Mouse (Mus musculus): ENCODE measurements around the gene Tmcc2. TPM values are rescaled to one million over a fixed set of nuclear protein-coding genes. Genes with fewer than 3 reads are reported as not detected.

Tmcc2 gene
- total and polyA plus RNA-seq, 3 experiments, result 4.1 to 7.2 TPM; not detected in 1

GRCm38 (mm10) chr1:132377055-132377365 lies 14.1 kb downstream of the Tmcc2 start:
- Histone ChIP-seq H3K79me2 (ENCODE audit: control insufficient read depth, insufficient read depth, low read length, poor library complexity) (no peaks in the 10 kb centered on the region), H3K9me3 (replicated peaks; ENCODE audit: insufficient read depth, low read length) (no peaks in the 10 kb centered on the region), H3K36me3 (ENCODE audit: control insufficient read depth in 1 of 2, insufficient read depth in 2 of 2, low read length in 2 of 2) (peaks cover 0 to 25% of the 10 kb centered on the region in 2 experiments; a peak in 2 of 4 replicates), H3K9ac (ENCODE audit: control insufficient read depth, low read depth, low read length, poor library complexity, severe bottlenecking) (no peak overlapping the region), H3K4me1 (ENCODE audit: control insufficient read depth in 1 of 2, insufficient read depth in 2 of 2, low read length in 2 of 2) (peaks cover 19 to 35% of the 10 kb centered on the region in 2 experiments), H3K4me3 (ENCODE audit: control insufficient read depth in 1 of 2, insufficient read depth in 1 of 2, low read depth in 2 of 2, low read length in 2 of 2) (no peak overlapping the region), H3K27me3 (ENCODE audit: control insufficient read depth in 1 of 2, insufficient read depth in 2 of 2, low read length in 2 of 2) (no peaks in the 10 kb centered on the region), H3K27ac (ENCODE audit: control insufficient read depth, low read depth, low read length) (no peak overlapping the region)
- TF ChIP-seq GATA1 (IDR thresholded peaks at IDR 0.05; ENCODE audit: low read depth, low read length) (no peak), NELFE (IDR thresholded peaks at IDR 0.05; ENCODE audit: low read depth, low read length) (no peak), ZKSCAN1 (IDR thresholded peaks at IDR 0.05; ENCODE audit: low read depth, low read length) (no peak), SMC3 (IDR thresholded peaks at IDR 0.05; ENCODE audit: low read depth, low read length) (no peak), RCOR1 (IDR thresholded peaks at IDR 0.05; ENCODE audit: low read depth, low read length) (no peak), MAX (IDR thresholded peaks at IDR 0.05; ENCODE audit: low read length) (no peak), UBTF (IDR thresholded peaks at IDR 0.05; ENCODE audit: borderline replicate concordance, insufficient read depth, low read depth, low read length) (no peak)
- DNase-seq (ENCODE audit: low read depth, low spot score), result no peak

- Histone ChIP-seq H3K27ac (ENCODE audit: control insufficient read depth, low read depth, low read length) (no peak overlapping the region), H3K27me3 (ENCODE audit: control insufficient read depth in 1 of 2, insufficient read depth in 2 of 2, low read length in 2 of 2) (no peaks in the 10 kb centered on the region), H3K4me3 (ENCODE audit: control insufficient read depth in 1 of 2, insufficient read depth in 1 of 2, low read depth in 2 of 2, low read length in 2 of 2) (no peak overlapping the region), H3K9me3 (replicated peaks; ENCODE audit: insufficient read depth, low read length) (no peaks in the 10 kb centered on the region), H3K9ac (ENCODE audit: control insufficient read depth, low read depth, low read length, poor library complexity, severe bottlenecking) (no peak overlapping the region), H3K4me1 (ENCODE audit: control insufficient read depth in 1 of 2, insufficient read depth in 2 of 2, low read length in 2 of 2) (peaks cover 16 to 37% of the 10 kb centered on the region in 2 experiments), H3K36me3 (ENCODE audit: control insufficient read depth in 1 of 2, insufficient read depth in 2 of 2, low read length in 2 of 2) (peaks cover 0 to 23% of the 10 kb centered on the region in 2 experiments; a peak in 2 of 4 replicates), H3K79me2 (ENCODE audit: control insufficient read depth, insufficient read depth, low read length, poor library complexity) (no peaks in the 10 kb centered on the region)
- no peak for DNase-seq (ENCODE audit: low read depth, low spot score)
- TF ChIP-seq EP300 (IDR thresholded peaks at IDR 0.05; ENCODE audit: low read depth in 1 of 2, low read length in 2 of 2), result no peak
- no peak for TF ChIP-seq ELF1 (IDR thresholded peaks at IDR 0.05; ENCODE audit: low read depth, low read length)
- no peak for TF ChIP-seq CHD1 (IDR thresholded peaks at IDR 0.05; ENCODE audit: low read depth, low read length)
- no peak for TF ChIP-seq MXI1 (IDR thresholded peaks at IDR 0.05; ENCODE audit: low read depth, low read length)
- TF ChIP-seq CHD2 (IDR thresholded peaks at IDR 0.05; ENCODE audit: low read length), result no peak
- no peak for TF ChIP-seq ETS1 (IDR thresholded peaks at IDR 0.05; ENCODE audit: low read depth, low read length)
- TF ChIP-seq SIN3A (IDR thresholded peaks at IDR 0.05; ENCODE audit: low read length), result no peak
- no peak for TF ChIP-seq RCOR1 (IDR thresholded peaks at IDR 0.05; ENCODE audit: low read depth, low read length)
- no peak for TF ChIP-seq UBTF (IDR thresholded peaks at IDR 0.05; ENCODE audit: borderline replicate concordance, insufficient read depth, low read depth, low read length)
- TF ChIP-seq USF2 (IDR thresholded peaks at IDR 0.05; ENCODE audit: borderline replicate concordance in 1 of 2, insufficient read depth in 1 of 2, low read depth in 1 of 2, low read length in 2 of 2), result no peak
- no peak for TF ChIP-seq E2F4 (IDR thresholded peaks at IDR 0.05; ENCODE audit: borderline replicate concordance, low read depth, low read length)
- no peak for TF ChIP-seq GABPA (IDR thresholded peaks at IDR 0.05; ENCODE audit: low read depth, low read length)
- no peak for TF ChIP-seq ZNF384 (IDR thresholded peaks at IDR 0.05; ENCODE audit: low read depth, low read length)
Measured at GRCm38 (mm10) chr1:132376211-132377054, 14.6 kb downstream of the Tmcc2 start.

All from MEL (cell line).